Mouse (Mus musculus) midbrain, embryonic 15.5 days (tissue): Measurements from ENCODE around the gene Bscl2. TPM values are rescaled to one million over a fixed set of nuclear protein-coding genes. Genes with fewer than 3 reads are reported as not detected.
"Not testable (repeated sequence)": the region's sequence is repeated elsewhere in the genome, so short reads cannot be mapped to it uniquely, and the experiment has no call there.

ENCODE experiments used
- ATAC-seq: fragments of 200-750 bp; cut with Nextera tagmentation; replicated peaks from 2 replicates; pipeline ENCODE4 v1.8.0; 2017; ENCODE audit warnings: moderate TSS enrichment
- H3K27ac ChIP-seq: fragments of 300-500 bp; sonication (generic); 2 replicates; pipeline ENCODE4 v1.5.1; 2015; ENCODE audit warnings: mild to moderate bottlenecking, inconsistent platforms
- H3K27me3 ChIP-seq: fragments of 300-500 bp; sonication (generic); replicated peaks from 2 replicates; pipeline ENCODE4 v1.6.1; 2015; ENCODE audit warnings: inconsistent platforms
- H3K36me3 ChIP-seq: fragments of 300-500 bp; sonication (generic); replicated peaks from 2 replicates; pipeline ENCODE4 v1.6.1; 2015; ENCODE audit warnings: inconsistent platforms
- H3K4me1 ChIP-seq: fragments of 300-500 bp; sonication (generic); 2 replicates; pipeline ENCODE4 v1.6.1; 2015; ENCODE audit warnings: inconsistent platforms
- H3K4me2 ChIP-seq: fragments of 300-500 bp; sonication (generic); 2 replicates; pipeline ENCODE4 v1.6.1; 2015; ENCODE audit warnings: inconsistent platforms, mild to moderate bottlenecking, moderate library complexity
- H3K4me3 ChIP-seq: fragments of 300-500 bp; sonication (generic); 2 replicates; pipeline ENCODE4 v1.5.1; 2015; ENCODE audit warnings: mild to moderate bottlenecking, inconsistent platforms
- H3K9ac ChIP-seq: fragments of 300-500 bp; sonication (generic); 2 replicates; pipeline ENCODE4 v1.6.1; 2015; ENCODE audit warnings: mild to moderate bottlenecking, inconsistent platforms
- H3K9me3 ChIP-seq: fragments of 300-500 bp; sonication (generic); 2 replicates; pipeline ENCODE4 v1.6.1; 2016; ENCODE audit warnings: inconsistent platforms
- WGBS: fragments of 180-500 bp; shearing (Covaris S2); methylation state at CpG from one replicate; pipeline ENCODE4 v1.1.7; 2015; ENCODE audit warnings: mixed read lengths; 5-methylcytosine and 5-hydroxymethylcytosine counted together
- polyA plus RNA-seq: library from polyadenylated mRNA; unstranded; fragments of >200 nt; fragmentation: Nextera tagmentation; extraction: Ambion mirVana; gene quantifications from 2 replicates; pipeline ENCODE4 v1.2.1, GENCODE M21; 2015

Bscl2 gene
- polyA plus RNA-seq, 1 experiment from 2014 or later = 100 TPM

GRCm38 (mm10) chr19:8852236-8852928 is 15.1 kb downstream of the Bscl2 start:
- peaks cover 9% of the 10 kb centered on the region for H3K36me3 ChIP-seq
- no peaks in the 10 kb centered on the region for H3K9me3 ChIP-seq
- no peaks in the 10 kb centered on the region for H3K27me3 ChIP-seq
- no peak overlapping the region for H3K4me3 ChIP-seq
- no peak overlapping the region for H3K4me2 ChIP-seq
- 65% methylated on average over 10 of the region's 10 CpGs for WGBS
- no peak overlapping the region for H3K27ac ChIP-seq
- H3K4me1 ChIP-seq = no peaks in the 10 kb centered on the region
- ATAC-seq = no peak
- no peak overlapping the region for H3K9ac ChIP-seq

GRCm38 (mm10) chr19:8853117-8853516 is 15.8 kb downstream of the Bscl2 start:
- WGBS = 83% methylated on average over 3 of the region's 3 CpGs

GRCm38 (mm10) chr19:8857689-8858088 is 20.4 kb downstream of the Bscl2 start:
- no peaks in the 10 kb centered on the region for H3K27me3 ChIP-seq
- no peaks in the 10 kb centered on the region for H3K9me3 ChIP-seq
- H3K4me3 ChIP-seq = no peak overlapping the region
- H3K36me3 ChIP-seq = no peaks in the 10 kb centered on the region
- H3K27ac ChIP-seq = no peak overlapping the region
- no peak overlapping the region for H3K9ac ChIP-seq
- no peak overlapping the region for H3K4me2 ChIP-seq
- ATAC-seq = no peak
- 41% methylated on average over 4 of the region's 4 CpGs for WGBS
- no peaks in the 10 kb centered on the region for H3K4me1 ChIP-seq

More at GRCm38 (mm10) chr19:8853117-8853516, 15.8 kb downstream of the Bscl2 start:
- no peak overlapping the region for H3K4me2 ChIP-seq
- no peak overlapping the region for H3K27ac ChIP-seq
- H3K36me3 ChIP-seq = peaks cover 7% of the 10 kb centered on the region; the same call in 1 of the 2 replicates
- no peak overlapping the region for H3K4me3 ChIP-seq
- H3K4me1 ChIP-seq = no peaks in the 10 kb centered on the region
- no peaks in the 10 kb centered on the region for H3K9me3 ChIP-seq
- no peaks in the 10 kb centered on the region for H3K27me3 ChIP-seq
- H3K9ac ChIP-seq = no peak overlapping the region
- ATAC-seq = no peak

GRCm38 (mm10) chr19:8859018-8859417 is 21.8 kb downstream of the Bscl2 start:
- 20% methylated on average over 1 of the region's 1 CpGs for WGBS
- H3K27ac ChIP-seq = no peak overlapping the region
- H3K27me3 ChIP-seq = no peaks in the 10 kb centered on the region
- H3K4me1 ChIP-seq = no peaks in the 10 kb centered on the region
- H3K9ac ChIP-seq = no peak overlapping the region
- H3K36me3 ChIP-seq = no peaks in the 10 kb centered on the region
- no peak for ATAC-seq
- no peak overlapping the region for H3K4me2 ChIP-seq
- no peaks in the 10 kb centered on the region for H3K9me3 ChIP-seq
- no peak overlapping the region for H3K4me3 ChIP-seq

- Histone ChIP-seq H3K4me2 (no peak overlapping the region), H3K27ac (no peak overlapping the region), H3K36me3 (no peaks in the 10 kb centered on the region), H3K27me3 (no peaks in the 10 kb centered on the region), H3K9ac (no peak overlapping the region), H3K9me3 (no peaks in the 10 kb centered on the region), H3K4me3 (no peak overlapping the region), H3K4me1 (no peaks in the 10 kb centered on the region)
- no peak for ATAC-seq
- 81% methylated on average over 6 of the region's 6 CpGs for WGBS
These were observed 27.0 kb downstream of the Bscl2 start for GRCm38 (mm10) chr19:8864265-8864664.

- not testable (repeated sequence) for H3K27me3 ChIP-seq, H3K27ac ChIP-seq, ATAC-seq, H3K9me3 ChIP-seq
- Histone ChIP-seq H3K4me3 (peak overlapping the region; percentile 93; the same call in 1 of the 2 replicates), H3K4me2 (peak overlapping the region; percentile 91), H3K36me3 (peaks cover 21% of the 10 kb centered on the region), H3K4me1 (peaks cover 15% of the 10 kb centered on the region), H3K9ac (0 out of 2 replicates have a peak overlapping the region, but pooled peaks have one; percentile 97)
- 79% methylated on average over 3 of the region's 3 CpGs for WGBS
These were observed 33.1 kb downstream of the Bscl2 start for GRCm38 (mm10) chr19:8870381-8870780.

- H3K4me1 ChIP-seq = peaks cover 15% of the 10 kb centered on the region
- H3K9me3 ChIP-seq = no peaks in the 10 kb centered on the region
- peak; percentile 64 for ATAC-seq
- no peaks in the 10 kb centered on the region for H3K27me3 ChIP-seq
- H3K36me3 ChIP-seq = peaks cover 24% of the 10 kb centered on the region
- peak overlapping the region; percentile 97 for H3K9ac ChIP-seq
- peak overlapping the region; percentile 93 for H3K4me3 ChIP-seq
- peak overlapping the region; percentile 91 for H3K4me2 ChIP-seq
- H3K27ac ChIP-seq = peak overlapping the region; percentile 79
- 66% methylated on average over 9 of the region's 9 CpGs for WGBS
These were observed 33.6 kb downstream of the Bscl2 start for GRCm38 (mm10) chr19:8870838-8871237.

GRCm38 (mm10) chr19:8871267-8872186 is 34.3 kb downstream of the Bscl2 start, which contains the start of gene Ubxn1:
Ubxn1 (plus strand) TSS chr19:8871496.
- Histone ChIP-seq H3K4me2 (peak within 1 kb of the TSS; percentile 91), H3K9me3 (no peaks in the 10 kb centered on the region), H3K27me3 (no peaks in the 10 kb centered on the region), H3K27ac (peak within 1 kb of the TSS; percentile 79), H3K9ac (peak within 1 kb of the TSS; percentile 97), H3K36me3 (peaks cover 27% of the 10 kb centered on the region), H3K4me3 (peak within 1 kb of the TSS; percentile 93), H3K4me1 (peaks cover 15% of the 10 kb centered on the region)
- ATAC-seq = peak; percentile 98
- WGBS = under 1% methylated on average over 58 of the region's 59 CpGs

- Histone ChIP-seq H3K9me3 (no peaks in the 10 kb centered on the region), H3K9ac (peak overlapping the region; percentile 97), H3K27ac (no peak overlapping the region), H3K4me2 (peak overlapping the region; percentile 91), H3K4me3 (peak overlapping the region; percentile 93), H3K27me3 (no peaks in the 10 kb centered on the region), H3K4me1 (peaks cover 15% of the 10 kb centered on the region), H3K36me3 (peaks cover 28% of the 10 kb centered on the region)
- no peak for ATAC-seq
- WGBS = 84% methylated on average over 10 of the region's 10 CpGs
These were observed 35.1 kb downstream of the Bscl2 start for GRCm38 (mm10) chr19:8872266-8872840.

GRCm38 (mm10) chr19:8875031-8875430 is 37.8 kb downstream of the Bscl2 start:
- H3K36me3 ChIP-seq = peaks cover 28% of the 10 kb centered on the region
- ATAC-seq = no peak

GRCm38 (mm10) chr19:8880311-8881033 is 43.2 kb downstream of the Bscl2 start, which contains the start of gene Uqcc3:
Uqcc3 (minus strand) TSS chr19:8880923.
- under 1% methylated on average over 42 of the region's 42 CpGs for WGBS

More at GRCm38 (mm10) chr19:8875031-8875430, 37.8 kb downstream of the Bscl2 start:
- 93% methylated on average over 7 of the region's 7 CpGs for whole genome bisulfite sequencing
- Histone ChIP-seq H3K9ac (no peak overlapping the region), H3K27me3 (no peaks in the 10 kb centered on the region), H3K27ac (no peak overlapping the region), H3K4me2 (no peak overlapping the region), H3K9me3 (no peaks in the 10 kb centered on the region), H3K4me3 (no peak overlapping the region), H3K4me1 (peaks cover 23% of the 10 kb centered on the region)

More at GRCm38 (mm10) chr19:8880311-8881033, 43.2 kb downstream of the Bscl2 start, which contains the start of gene Uqcc3:
- peak within 1 kb of the TSS; percentile 76 for H3K4me2 ChIP-seq
- peak within 1 kb of the TSS; percentile 65 for H3K4me3 ChIP-seq
- no peaks in the 10 kb centered on the region for H3K27me3 ChIP-seq
- H3K4me1 ChIP-seq = peaks cover 15% of the 10 kb centered on the region
- peak; percentile 98 for ATAC-seq
- no peaks in the 10 kb centered on the region for H3K9me3 ChIP-seq
- H3K36me3 ChIP-seq = peaks cover 6% of the 10 kb centered on the region; the same call in 1 of the 2 replicates
- H3K27ac ChIP-seq = peak within 1 kb of the TSS; percentile 84
- H3K9ac ChIP-seq = peak within 1 kb of the TSS; percentile 79
